Mouse (Mus musculus) thymus, postnatal 0 days (tissue): ENCODE measurements around the gene Sh3kbp1. TPM values are rescaled to one million over a fixed set of nuclear protein-coding genes. Genes with fewer than 3 reads are reported as not detected.

Experiments used
- DNase-seq: peaks from one replicate; pipeline ENCODE4 v3.0.0-alpha.2; 2015; ENCODE audit warnings: low spot score
- polyA plus RNA-seq: library from polyadenylated mRNA; unstranded; fragments of >200 nt; fragmentation: Nextera tagmentation; extraction: Ambion mirVana; gene quantifications from 2 replicates; pipeline ENCODE4 v1.2.1, GENCODE M21; 2015

Gene Sh3kbp1
- polyA plus RNA-seq, 1 experiment from 2014 or later: 190 TPM

- peak; percentile 59 for DNase-seq
These were observed 108.5 kb downstream of the Sh3kbp1 start for GRCm38 (mm10) chrX:159735513-159736099.

GRCm38 (mm10) chrX:159737344-159737743 lies 110.3 kb downstream of the Sh3kbp1 start:
- DNase-seq: no peak

GRCm38 (mm10) chrX:159744035-159744434 lies 117.0 kb downstream of the Sh3kbp1 start:
- DNase-seq: no peak

GRCm38 (mm10) chrX:159744620-159745019 lies 117.5 kb downstream of the Sh3kbp1 start:
- no peak for DNase-seq

GRCm38 (mm10) chrX:159751834-159752233 lies 124.8 kb downstream of the Sh3kbp1 start:
- peak; percentile 26 for DNase-seq

GRCm38 (mm10) chrX:159756261-159756660 lies 129.2 kb downstream of the Sh3kbp1 start:
- DNase-seq: no peak

GRCm38 (mm10) chrX:159756901-159757821 lies 130.1 kb downstream of the Sh3kbp1 start:
- peak; percentile 24 for DNase-seq

GRCm38 (mm10) chrX:159757854-159758540 lies 130.9 kb downstream of the Sh3kbp1 start:
- peak; percentile 89 for DNase-seq

GRCm38 (mm10) chrX:159763801-159764200 lies 136.7 kb downstream of the Sh3kbp1 start:
- DNase-seq: no peak

GRCm38 (mm10) chrX:159765850-159766249 lies 138.8 kb downstream of the Sh3kbp1 start:
- no peak for DNase-seq

- DNase-seq: peak; percentile 11
These were observed 141.9 kb downstream of the Sh3kbp1 start for GRCm38 (mm10) chrX:159769005-159769404.

GRCm38 (mm10) chrX:159769773-159770172 lies 142.7 kb downstream of the Sh3kbp1 start:
- peak; percentile 42 for DNase-seq

- no peak for DNase-seq
These were observed 145.1 kb downstream of the Sh3kbp1 start for GRCm38 (mm10) chrX:159772137-159772536.

- no peak for DNase-seq
These were observed 148.0 kb downstream of the Sh3kbp1 start for GRCm38 (mm10) chrX:159775042-159775441.

- DNase-seq: no peak
These were observed 151.7 kb downstream of the Sh3kbp1 start for GRCm38 (mm10) chrX:159778787-159779186.

- no peak for DNase-seq
These were observed 163.4 kb downstream of the Sh3kbp1 start for GRCm38 (mm10) chrX:159790516-159790915.

GRCm38 (mm10) chrX:159795603-159796002 lies 168.5 kb downstream of the Sh3kbp1 start:
- DNase-seq: no peak

- DNase-seq: no peak
These were observed 177.3 kb downstream of the Sh3kbp1 start for GRCm38 (mm10) chrX:159804371-159804770.

- peak; percentile 4 for DNase-seq
These were observed 182.4 kb downstream of the Sh3kbp1 start for GRCm38 (mm10) chrX:159809510-159809909.

- DNase-seq: no peak
These were observed 183.4 kb downstream of the Sh3kbp1 start for GRCm38 (mm10) chrX:159810469-159810868.

- DNase-seq: no peak
These were observed 190.4 kb downstream of the Sh3kbp1 start for GRCm38 (mm10) chrX:159817508-159817907.

- peak; percentile 11 for DNase-seq
These were observed 201.1 kb downstream of the Sh3kbp1 start for GRCm38 (mm10) chrX:159828135-159828534.
